Mouse (Mus musculus): ENCODE data around the gene Evc2. TPM values are rescaled to one million over a fixed set of nuclear protein-coding genes. Genes with fewer than 3 reads are reported as not detected.

Evc2 gene
- total RNA-seq, 2 experiments from 2014 or later = 13.6 to 15.0 TPM

DNA sequence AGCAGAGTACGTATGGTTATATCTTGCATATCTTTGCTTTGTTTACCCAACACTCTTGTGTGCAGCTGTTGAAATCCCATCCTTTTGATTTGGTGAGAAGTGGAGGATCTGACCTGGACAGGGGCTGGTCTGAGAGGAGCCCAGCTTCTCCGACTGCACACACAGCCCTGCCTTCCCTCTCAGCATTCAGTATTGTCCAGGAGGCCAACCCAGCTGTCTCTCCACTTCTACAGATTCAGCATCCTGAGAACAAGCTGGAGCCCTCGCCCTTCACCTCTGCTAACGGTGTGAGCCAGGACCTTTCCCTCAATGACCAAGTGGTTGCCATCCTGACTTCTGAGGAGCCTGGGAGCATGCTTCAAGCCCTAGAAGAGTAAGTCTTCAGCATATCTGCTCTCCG, 25.0 kb downstream of the Evc2 start:
- DNase-seq (ENCODE audit: low spot score in 2 of 2) = no peak

DNA sequence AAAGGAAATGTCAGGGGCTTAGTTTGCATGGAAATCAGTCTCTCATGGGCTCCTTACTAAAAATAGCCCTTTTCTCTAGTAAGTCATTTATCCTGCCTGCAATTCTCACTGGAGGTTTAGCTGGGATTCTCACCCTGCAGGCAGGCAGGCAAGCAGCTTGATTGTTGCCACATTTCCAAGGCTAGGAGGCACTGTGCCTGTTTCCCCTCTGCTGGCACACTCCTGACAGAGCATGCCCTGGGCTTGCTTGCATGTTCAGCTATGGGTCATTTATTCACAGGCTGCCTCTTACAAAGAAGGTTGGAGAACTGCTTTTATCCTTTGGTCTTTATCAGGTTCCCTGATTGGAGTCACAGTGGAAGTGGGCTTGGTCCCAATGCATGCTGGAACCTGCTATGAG, 27.5 kb downstream of the Evc2 start:
- DNase-seq (ENCODE audit: low spot score in 2 of 2) = no peak

DNA sequence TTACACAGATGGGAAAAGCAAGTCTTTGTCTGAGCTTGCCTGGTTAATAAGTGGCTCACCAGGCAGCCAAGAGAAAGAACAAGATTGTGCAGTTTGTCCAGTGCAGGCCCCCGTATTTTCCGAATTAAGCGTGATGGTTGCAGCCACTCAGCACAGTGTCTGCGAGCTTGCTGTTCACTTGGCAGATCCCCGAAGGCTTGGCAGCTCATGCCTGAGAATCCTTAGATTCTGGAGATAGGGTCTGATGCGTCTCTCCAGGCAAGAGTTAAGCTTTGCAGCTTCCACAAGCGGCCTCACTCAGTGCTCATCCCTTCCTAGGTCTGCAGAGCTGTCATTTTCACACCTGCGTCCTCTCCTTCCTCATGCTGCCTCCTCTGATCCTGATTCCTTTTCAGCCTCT, 30.5 kb downstream of the Evc2 start:
- DNase-seq (ENCODE audit: low spot score in 2 of 2) = no peak

DNA sequence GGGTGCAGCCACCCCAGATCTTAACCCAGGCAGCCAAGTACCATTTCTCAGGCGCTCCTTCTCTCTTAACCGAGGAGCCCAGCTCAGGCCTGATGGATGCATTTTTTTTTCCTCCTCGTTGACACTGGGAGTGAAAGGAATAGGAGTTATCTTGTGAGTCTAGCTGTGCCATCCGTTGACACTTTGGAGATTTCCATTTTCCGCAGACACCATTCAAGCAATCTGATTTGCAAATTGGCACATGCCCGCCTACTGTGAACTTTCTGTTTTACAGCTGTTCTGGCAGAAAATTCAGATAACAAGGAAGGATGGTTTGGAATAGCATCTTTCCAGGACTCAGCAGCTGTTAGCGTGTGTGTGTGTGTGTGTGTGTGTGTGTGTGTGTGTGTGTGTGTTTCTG, 39.1 kb downstream of the Evc2 start:
- no peak for DNase-seq (ENCODE audit: low spot score in 2 of 2)

DNA sequence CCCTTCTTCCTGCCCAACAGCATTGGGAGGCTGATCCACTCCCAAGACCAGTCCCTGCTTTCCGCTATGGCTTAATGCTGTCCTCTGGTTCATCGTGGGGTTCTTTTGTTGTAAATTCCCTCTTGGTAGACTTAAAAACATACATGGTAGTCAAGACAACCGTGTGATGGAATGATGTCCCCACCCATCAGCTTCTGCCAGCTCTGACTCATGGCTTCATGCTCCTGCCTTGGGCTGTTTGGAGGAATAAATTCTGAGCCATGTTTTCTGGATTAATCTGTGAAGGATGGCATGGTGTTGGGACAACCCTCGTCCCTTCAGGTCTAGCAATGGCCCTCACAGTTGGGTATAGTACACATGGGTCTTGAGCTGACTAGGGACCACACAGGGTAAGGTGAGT, 42.3 kb downstream of the Evc2 start:
- peak in 1 of 2 experiments; percentile 15 for DNase-seq (ENCODE audit: low spot score in 2 of 2)

DNA sequence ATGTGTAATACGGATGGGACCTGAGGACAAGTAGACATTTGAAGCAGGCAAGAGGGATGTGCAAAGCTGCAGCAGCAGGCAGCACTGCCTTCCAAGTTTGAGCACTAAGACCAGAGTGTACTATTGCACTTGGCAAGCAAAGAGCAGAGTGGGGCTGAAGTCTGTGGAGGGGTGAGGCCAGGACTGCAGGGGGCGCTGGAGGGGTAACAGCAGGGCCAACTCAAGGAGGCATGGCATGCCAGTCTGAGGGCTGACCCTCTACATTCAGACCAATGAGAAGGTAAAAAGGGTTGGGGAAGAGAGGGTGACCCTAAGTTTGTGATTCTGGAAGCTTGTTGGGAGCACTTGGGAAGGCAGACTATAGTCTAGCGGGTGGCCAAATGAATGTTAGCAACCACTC, 45.3 kb downstream of the Evc2 start:
- DNase-seq (ENCODE audit: low spot score in 2 of 2) = no peak

DNA sequence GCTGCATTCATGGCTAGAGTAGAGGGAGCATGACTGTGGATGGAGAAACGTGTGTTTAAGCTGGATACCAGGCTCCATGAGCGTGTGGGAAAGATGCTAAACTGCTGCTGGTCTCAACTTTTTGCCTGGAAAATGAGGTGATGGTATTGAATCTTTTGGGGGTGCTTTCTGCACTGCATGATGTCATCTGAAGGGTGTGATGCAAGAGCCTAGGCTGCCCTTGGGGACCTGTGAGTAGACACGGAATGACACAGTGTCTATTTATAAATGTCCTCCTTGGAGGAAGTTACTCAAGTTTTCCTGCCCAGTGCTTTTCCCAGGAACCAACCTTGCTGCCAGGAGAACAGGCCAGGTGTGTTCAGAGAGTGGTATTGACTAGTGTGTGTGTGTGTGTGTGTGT, 50.3 kb downstream of the Evc2 start:
- DNase-seq (ENCODE audit: low spot score in 2 of 2) = no peak

DNA sequence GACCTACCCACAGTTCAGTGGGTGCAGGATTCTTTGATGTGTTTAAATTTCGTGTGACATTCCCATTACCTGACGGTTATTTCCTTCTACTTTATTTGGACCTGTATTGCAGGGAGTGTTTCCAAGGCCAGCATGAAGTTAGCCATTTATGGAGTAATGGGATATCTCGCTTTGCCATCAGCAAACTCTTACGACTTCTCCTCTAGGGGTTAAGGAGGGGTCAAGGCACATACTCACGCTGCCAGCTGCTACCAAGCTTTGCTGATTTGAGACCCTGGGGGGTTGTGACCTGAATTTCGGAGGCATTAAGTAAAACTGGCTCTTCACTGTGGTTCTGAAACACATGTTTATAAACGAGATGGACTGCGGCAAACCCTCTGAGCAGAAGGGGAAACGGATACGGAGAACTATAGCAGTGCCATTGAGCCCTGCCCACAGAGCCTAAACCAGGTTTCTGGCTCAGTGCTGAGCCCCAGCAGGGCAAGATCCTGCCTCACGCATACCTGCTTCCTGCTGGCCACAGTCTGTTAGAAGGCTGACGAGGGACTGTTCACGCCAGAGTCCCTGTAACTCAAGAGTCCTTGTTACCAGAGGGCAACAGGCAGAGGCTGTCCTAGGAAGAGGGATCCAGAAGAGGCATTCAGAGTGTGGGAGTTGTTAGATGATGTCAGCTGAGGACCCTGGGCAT, 51.7 kb downstream of the Evc2 start:
- no peak for DNase-seq (ENCODE audit: low spot score in 2 of 2)

DNA sequence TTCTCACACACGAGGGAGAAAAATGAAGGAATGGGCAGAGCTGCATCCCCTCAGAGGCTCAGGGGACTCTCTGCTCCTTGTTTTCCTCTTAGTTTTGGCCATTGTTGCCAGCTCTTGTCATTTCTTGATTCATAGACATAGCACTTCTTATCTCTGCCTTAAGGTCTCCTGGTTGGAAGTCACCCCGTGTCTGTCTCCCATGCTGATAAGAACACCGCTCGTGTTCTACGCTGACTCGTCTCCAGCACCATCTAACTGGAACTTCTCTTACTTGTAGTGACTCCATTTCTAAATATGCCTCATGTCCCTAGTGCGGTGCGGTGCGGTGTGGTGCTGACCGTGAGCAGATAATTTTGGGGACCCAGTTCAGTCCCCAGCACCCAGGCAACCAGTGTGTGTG, 52.6 kb downstream of the Evc2 start:
- DNase-seq (ENCODE audit: low spot score in 2 of 2) = no peak

DNA sequence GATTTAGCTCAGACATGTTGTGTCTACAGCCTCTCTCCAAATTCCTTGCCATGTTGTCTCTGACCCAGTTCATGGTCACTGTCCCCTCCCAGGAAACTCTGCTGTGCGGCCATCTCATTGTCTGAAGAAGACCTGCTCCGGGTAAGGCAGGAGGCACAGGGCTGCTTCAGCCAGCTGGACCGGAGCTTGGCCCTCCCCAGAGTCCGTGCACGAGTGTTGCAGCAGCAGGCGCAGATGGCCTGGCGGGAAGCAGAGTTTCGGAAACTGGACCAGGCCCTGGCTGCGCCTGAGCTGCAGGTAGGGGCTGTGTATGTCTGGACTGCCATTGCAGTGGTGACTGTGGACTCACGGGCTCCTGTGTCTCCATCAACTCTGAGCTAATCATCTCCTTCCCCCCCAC, 53.6 kb downstream of the Evc2 start:
- DNase-seq (ENCODE audit: low spot score in 2 of 2) = no peak

DNA sequence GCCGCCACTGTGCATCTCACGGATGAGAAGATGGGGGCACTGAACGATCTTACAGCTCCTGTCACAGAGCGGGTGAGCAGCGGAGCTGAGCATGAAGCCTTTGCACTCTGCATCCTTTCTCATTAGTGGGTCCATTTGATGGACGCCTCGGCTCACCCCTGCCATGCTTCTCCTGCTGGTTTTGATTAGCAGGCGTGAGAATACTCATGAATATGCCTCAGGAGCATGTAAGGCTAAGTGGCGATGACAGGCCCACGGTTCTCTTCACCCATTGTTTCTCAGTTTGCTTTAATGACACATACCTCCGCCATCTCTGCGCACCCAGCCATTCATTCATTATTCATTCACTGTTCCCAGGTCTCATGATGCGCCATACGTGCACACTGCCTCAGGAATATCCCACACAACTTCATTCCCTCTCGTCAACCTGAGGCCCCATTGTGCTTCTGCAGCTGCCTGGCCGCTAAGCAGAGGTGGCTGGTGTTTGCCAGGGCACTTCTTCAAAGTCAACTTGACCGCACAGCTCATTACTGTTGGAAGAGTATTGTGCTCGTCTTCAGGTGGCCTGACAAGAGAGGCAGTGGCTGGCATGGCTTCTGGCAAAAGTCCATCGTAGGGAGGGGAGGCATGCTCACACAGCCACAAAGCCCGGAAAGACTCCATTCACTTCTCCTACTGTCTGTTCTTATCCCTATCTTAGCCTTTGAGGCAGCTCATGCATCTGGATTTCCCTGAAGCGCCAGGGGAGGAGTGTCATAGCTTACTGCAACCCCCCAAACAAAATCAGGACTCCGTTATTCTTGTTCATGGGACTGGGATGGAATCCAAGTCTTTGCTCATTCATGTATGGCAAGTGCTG, 57.1 kb downstream of the Evc2 start:
- DNase-seq (ENCODE audit: low spot score in 2 of 2) = no peak

DNA sequence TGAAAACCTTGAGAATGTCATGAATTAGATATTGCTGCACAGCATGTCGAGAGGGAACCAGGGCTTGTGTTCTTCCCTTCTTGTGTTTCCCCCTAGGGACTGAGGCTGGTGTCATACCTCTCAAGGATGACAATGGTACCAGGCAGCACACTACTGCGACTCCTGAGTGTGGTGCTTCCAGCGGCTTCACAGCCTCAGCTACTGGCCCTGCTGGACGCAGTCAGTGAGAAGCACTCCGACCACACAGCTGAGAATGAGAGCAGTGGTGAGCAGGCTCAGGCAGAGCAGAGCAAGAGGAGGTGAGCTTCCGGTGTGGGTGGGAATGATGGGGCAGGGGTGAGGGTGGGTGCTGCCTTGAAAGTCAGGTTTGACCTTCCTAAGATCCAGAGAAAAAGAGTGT, 80.7 kb downstream of the Evc2 start:
- no peak for DNase-seq (ENCODE audit: low spot score in 2 of 2)

DNA sequence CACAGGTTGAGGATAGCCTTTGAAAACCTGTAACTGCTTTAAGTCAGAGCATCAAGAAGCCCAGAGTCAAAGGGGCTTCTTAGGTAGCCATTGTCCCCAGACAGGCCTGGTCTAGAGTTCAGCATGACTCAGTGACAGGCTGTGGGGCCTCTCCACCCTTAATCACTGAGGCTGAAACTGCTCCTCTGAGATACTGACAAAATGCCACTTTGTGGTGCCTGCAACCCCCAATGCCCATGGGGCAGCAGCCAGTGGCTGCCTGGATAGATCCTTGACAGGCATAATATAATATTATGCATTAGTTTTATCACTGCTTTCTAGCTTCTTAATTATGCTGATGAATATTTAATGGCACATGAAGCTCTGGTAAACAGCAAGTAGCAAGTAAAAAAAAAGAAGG, 88.9 kb downstream of the Evc2 start:
- no peak for DNase-seq (ENCODE audit: low spot score in 2 of 2)

DNA sequence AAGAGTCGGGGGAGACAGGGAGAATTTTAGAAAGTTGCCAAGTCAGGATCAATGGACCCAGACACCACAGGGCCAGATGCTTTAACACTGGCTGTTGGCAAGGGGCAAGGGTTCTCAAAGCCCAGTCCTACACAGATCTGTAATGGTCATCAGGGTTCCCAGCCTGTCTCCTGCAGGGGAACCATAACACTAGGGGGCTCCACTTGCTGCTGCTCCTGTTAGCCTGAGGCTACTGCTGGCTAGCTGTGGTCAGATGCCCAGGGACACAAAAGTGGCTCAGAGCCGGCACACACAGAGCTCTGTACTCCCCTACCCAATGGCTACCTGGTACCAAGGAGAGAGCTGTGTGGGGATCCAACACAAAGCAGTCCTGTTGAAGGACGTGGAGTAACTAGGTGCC, 97.1 kb downstream of the Evc2 start:
- no peak for DNase-seq (ENCODE audit: low spot score in 2 of 2)

DNA sequence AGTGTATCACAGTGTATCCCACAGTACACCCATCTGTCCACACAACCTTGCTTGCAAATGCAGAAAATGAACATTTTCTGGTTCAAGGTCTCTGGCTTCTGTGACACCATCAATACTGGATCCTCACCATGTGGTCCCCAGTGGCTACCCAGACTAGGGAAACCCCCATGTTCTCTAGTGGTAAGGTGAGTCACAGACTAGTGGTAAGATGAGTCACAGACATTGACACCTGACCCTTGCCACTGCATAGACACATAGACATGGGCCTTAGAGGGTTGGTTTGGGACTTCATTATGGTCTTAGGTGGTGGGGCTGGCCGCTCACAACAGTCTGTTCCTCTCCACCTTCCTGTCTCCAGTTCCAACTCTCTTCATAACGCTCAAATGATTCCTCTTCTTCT, 104.5 kb downstream of the Evc2 start:
- no peak for DNase-seq (ENCODE audit: low spot score in 2 of 2)

DNA sequence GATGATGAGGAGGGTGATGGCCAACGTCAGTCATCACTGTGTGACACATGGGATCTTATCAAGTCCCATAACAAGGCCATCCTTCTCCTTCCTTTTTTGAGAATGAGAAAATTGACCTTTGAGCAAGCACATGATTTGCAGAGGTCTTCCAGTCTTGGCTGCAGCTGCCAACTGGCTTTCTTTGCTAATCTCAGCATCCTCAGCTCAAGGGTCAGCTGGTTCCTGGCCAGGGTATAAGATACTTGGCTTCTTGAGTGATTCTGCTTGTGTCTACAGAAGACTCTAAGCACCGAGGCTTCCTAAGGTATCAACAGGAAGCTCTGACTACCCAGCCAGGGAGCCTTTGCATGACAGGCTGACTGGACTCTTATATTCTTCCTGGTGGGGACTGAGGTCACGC, 109.2 kb downstream of the Evc2 start:
- no peak for DNase-seq (ENCODE audit: low spot score in 2 of 2)

DNA sequence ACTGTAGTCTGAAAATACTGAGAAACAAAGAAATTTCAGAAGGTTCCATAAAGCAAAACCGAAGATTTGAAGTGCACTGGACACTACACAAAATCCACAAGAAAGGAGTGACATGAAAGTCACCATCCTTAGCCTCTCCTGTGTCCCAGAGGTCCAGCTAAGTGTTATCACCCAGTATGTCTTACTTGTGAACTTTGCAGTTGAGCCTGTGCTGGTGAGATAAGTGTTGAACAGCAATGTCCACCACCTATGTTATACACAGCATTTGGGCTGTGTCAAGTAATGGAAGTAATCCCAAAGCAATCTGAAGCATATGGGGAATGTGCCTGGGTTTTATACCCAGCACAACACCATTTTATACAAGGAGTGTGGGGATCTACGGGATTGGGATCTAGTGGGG, 118.3 kb downstream of the Evc2 start:
- DNase-seq (ENCODE audit: low spot score in 2 of 2) = no peak

DNA sequence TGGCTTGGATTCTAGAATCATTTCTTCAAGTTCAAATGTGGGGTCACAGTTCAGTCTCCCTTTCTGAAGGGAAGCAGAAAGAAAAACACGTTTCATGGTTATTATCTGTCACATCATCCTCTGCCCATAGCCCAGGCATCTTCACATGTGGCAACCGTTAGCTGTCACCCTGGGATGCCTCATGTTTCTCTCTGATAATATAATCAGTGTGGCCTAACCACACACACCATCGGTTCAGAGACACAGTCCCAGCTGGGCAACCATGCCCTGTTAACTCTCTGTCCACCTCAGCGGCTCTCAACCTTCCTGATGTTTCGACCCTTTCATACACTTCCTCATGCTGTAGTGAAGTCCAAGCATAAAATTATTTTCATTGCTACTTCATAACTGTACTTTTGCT, 118.9 kb downstream of the Evc2 start:
- no peak for DNase-seq (ENCODE audit: low spot score in 2 of 2)

DNA sequence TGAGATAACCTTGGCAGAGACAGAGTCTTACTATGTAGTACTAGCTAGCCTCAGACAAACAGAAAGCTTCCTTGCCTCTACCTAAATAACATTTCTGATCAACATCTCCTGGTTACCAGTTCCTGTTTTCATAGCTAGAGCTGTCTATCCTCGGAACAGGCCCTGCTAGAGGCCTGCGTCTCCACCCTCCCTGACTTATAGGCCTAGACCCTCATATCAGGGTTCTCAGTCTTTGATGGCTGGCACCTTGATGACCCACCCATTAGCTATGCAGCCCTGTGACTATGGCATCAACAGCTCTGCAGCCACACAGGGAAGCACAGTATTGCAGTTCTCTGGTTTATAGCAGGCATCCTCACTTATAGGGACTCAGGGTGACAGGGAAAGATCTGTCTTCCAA, 119.5 kb downstream of the Evc2 start:
- no peak for DNase-seq (ENCODE audit: low spot score in 2 of 2)

DNA sequence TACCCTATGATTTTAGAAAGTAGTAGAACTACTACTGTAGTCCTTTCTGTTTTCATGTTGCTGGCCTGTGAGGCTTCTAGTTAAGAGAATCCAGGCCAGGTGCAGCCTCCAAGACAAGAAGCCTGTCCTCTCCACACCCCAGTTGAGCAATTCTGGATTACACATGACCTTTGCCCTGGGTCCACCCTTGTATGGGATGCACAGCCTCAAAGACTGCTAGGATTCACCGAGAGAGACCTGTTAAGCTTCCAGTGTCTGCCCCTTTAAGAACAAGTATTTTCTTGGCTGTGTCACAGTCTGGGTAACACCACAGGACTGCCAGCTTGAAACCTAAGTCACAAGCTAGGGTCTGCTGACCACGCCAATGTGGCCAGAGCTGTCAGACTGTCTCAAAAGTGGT, 119.9 kb downstream of the Evc2 start:
- DNase-seq (ENCODE audit: low spot score in 2 of 2) = no peak

DNA sequence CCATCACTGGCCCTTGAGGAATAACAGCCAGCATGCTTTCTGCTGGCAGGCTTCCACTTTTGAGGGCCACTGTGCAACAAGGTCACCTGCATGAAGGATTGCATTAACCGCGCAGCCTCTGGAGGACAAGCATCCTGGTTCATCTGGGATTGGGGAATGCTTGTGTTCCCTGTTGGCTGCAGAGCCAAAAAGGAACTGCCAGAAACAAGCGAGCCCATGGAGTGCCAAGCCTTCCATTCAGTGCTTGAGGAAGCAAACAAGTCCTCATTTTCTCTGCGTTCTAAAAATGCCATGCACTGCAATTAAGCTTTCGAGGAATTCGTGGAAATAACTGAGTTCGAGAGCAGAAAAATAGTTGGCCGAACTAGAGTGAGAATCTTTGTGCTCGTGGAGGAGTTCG, 127.2 kb downstream of the Evc2 start:
- DNase-seq (ENCODE audit: low spot score in 2 of 2) = peak; percentile 11 to 65

DNA sequence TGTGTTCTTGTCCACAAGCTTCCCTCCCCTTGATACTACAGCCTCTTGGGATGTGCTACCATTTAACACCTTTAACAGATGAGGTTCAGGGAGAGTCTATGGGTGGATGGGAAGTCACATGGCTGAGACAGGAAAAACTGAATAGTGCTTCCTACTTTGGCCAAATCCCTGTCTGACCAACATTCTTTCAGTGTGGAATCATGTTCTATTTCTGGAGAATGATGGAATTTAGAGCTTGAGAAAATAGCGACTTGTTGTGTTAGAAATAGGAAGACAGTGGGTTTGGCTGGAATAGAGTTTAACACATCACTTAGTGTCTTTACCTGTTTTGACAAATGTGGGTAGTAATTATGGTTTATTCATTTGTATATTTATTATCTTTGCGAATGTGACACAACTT, 129.3 kb downstream of the Evc2 start:
- DNase-seq (ENCODE audit: low spot score in 2 of 2) = no peak

DNA sequence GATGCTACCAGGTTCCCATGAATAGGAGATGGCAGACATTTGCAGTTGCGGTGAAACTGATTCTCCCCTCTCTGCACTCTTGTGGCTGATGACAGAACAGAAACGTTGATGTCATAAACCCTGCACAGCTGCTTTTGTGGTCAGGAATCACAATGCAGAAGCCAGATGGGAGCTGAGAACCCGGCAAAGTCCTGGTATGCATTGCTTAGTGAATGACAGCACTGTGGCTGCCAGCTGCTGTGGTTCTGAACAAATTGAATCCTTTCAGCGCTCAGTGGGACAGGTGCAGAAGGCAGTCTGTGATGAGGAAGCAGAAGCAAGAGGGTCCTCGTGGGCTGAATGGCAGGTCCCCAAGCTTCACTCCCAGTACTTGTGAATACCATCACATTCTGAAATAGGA, 130.7 kb downstream of the Evc2 start:
- no peak for DNase-seq (ENCODE audit: low spot score in 2 of 2)

Data from layer of hippocampus, postnatal 14 days (tissue).